Mouse (Mus musculus): ENCODE results near the gene Lemd2. TPM values are rescaled to one million over a fixed set of nuclear protein-coding genes. Genes with fewer than 3 reads are reported as not detected.
A peak's percentile ranks its signal among the peaks of the same experiment; 100 is the strongest.

Lemd2 gene
- polyA plus RNA-seq, 1 experiment from 2014 or later: 9.6 TPM

DNA sequence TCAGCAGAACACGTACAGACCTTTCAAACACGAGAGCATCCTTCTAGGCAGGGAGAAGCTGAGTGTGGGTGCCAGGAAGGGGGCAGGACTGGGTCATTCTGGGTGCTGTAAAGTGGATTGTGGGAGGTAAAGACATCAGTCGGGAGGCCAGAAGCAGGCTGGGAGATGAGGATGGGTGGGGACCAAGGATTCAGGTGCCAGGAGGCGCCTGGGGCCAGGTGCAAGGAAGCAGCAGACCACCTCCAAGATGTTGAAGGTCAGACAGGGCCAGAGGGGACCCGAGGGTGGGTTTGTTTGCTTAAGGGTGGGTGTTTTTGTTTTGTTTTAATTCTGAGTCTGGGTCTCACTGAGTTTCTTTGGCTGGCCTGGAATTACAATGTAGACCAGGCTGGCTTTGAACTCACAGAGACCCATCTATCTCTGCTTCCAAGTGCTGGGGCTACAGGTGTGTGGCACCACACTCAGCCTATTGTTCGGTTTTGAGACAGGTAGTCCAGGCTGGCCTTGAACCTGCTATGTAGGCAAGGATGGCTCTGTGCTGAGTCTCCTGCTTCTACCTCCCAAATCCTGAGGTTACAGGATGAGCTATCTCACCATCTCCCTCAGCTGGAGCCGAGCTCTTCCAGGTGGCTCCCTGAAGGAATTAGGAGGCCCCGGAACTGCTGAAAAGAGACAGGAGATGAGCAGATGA lies 26.3 kb upstream of the Lemd2 start:
- Histone ChIP-seq H3K36me3 (ENCODE audit: control insufficient read depth, insufficient read depth, low read length) (no peaks in the 10 kb centered on the region), H3K9ac (ENCODE audit: low read length) (no peak overlapping the region), H3K4me1 (replicated peaks; ENCODE audit: control insufficient read depth, insufficient read depth) (no peaks in the 10 kb centered on the region), H3K4me2 (replicated peaks; ENCODE audit: low read depth) (no peak overlapping the region), H3K27me3 (ENCODE audit: control insufficient read depth, insufficient read depth, low read length) (no peaks in the 10 kb centered on the region), H3K27ac (replicated peaks) (no peak overlapping the region), H3K4me3 (ENCODE audit: low read depth, low read length) (no peak overlapping the region), H3K9me3 (ENCODE audit: control insufficient read depth, low read length) (no peaks in the 10 kb centered on the region)
- no peak for DNase-seq (ENCODE audit: low spot score)
- 54% methylated on average over 8 of the region's 8 CpGs for WGBS
- no peak for ATAC-seq (ENCODE audit: low FRiP score, low TSS enrichment)
- no peak for TF ChIP-seq EP300 (optimal IDR thresholded peaks at IDR 0.05)
- no peak for TF ChIP-seq CTCF (IDR thresholded peaks at IDR 0.05; ENCODE audit: low read depth)

DNA sequence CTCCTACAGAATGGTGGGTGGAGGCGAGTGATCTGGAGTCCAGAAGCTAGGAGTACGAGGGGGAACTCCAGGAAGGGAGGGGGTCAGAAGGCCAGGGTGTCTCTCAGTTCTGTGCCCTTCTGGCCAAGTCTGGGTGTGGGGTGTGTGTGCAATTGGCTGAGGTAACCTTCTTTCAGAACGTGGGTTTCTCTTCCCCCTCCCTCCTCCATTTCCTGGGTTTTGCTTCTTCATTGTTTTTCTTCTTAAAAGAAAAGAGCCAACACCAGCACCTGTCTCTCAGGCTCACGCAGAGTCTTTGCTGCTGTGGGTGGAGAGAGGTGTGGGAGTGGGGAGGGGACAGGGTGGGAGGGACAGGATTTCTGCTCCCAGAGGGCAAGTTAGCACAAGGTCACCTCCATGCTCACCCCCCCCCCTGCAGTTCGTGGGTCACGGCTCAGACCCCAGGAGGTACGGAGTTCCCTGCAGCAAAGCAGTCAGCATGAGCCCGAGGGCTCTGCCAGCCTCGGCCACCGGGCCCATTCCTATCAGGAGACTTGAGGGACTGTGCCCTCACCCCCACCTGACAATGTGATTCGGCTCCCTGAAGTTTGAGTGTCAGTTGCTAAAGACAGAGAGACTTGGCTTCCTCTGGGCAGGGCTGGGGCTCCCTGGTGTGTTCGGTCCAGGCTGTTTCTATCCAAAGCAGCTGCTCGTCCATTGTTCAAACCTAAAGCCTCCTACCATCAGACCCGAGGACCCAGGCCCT lies 25.6 kb upstream of the Lemd2 start:
- 38% methylated on average over 14 of the region's 14 CpGs for WGBS
- Histone ChIP-seq H3K4me1 (replicated peaks; ENCODE audit: control insufficient read depth, insufficient read depth) (no peaks in the 10 kb centered on the region), H3K36me3 (ENCODE audit: control insufficient read depth, insufficient read depth, low read length) (no peaks in the 10 kb centered on the region), H3K9ac (ENCODE audit: low read length) (no peak overlapping the region), H3K27me3 (ENCODE audit: control insufficient read depth, insufficient read depth, low read length) (no peaks in the 10 kb centered on the region), H3K27ac (replicated peaks) (no peak overlapping the region), H3K9me3 (ENCODE audit: control insufficient read depth, low read length) (no peaks in the 10 kb centered on the region), H3K4me3 (ENCODE audit: low read depth, low read length) (no peak overlapping the region), H3K4me2 (replicated peaks; ENCODE audit: low read depth) (no peak overlapping the region)
- DNase-seq (ENCODE audit: low spot score): no peak
- no peak for ATAC-seq (ENCODE audit: low FRiP score, low TSS enrichment)
- TF ChIP-seq CTCF (IDR thresholded peaks at IDR 0.05; ENCODE audit: low read depth): no peak
- TF ChIP-seq EP300 (optimal IDR thresholded peaks at IDR 0.05): no peak

DNA sequence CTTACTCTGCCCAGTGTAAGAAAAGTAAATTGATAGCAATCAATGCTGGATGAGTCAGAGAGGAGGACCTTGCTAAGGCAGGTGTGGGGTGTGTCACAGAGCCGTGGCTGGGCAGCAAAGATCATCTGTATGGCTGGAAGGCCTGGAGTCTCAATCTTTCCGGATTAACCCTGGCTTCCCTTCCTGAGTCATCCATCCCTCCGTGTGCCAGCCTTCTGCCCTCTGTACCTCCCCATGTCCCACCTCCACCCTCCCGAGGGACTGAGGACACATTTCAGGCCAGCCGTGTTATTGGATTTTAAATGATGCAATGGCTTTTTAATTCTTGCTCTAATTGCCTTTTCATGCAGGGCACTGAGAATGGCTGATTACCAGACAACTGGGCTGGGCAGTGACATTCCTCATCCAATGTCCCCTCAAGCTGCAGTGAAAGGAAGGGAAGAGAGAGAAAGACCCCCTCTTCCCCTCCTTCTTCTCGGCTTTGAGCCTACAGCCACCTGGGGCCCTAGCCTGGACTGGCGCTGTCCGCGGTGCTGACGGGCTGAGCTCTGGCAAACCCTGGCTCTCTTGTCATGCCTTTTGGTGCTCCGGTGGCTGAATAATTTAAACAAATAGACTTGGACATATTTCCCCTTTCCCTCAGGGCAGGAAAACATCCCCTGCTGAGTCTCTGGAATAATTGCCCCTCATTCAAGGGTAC lies 24.1 kb upstream of the Lemd2 start:
- H3K27me3 ChIP-seq (ENCODE audit: control insufficient read depth, insufficient read depth, low read length): no peaks in the 10 kb centered on the region
- peak; percentile 73 for DNase-seq (ENCODE audit: low spot score)
- WGBS: 23% methylated on average over 11 of the region's 11 CpGs

DNA sequence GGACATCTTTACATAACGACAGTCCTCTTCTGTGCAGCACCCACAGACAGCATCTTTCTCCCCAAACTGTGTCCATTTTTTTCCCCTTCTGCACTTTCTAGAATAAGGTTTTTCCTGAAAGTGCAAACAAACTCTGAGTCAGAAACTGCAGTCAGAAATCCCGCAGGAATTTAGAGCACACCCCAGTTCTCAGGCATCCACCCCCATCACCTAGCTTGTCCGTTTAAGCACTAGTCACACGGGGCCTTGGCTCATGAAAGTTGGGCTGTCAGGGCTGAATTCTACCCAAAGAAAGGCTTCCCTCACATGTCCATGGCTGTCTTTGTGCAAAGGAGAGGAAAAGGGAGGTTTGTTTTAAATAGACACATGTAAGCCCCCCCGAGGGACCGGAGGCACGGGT lies 23.0 kb upstream of the Lemd2 start:
- Histone ChIP-seq H3K9me3 (ENCODE audit: control insufficient read depth, low read length) (no peaks in the 10 kb centered on the region), H3K4me1 (replicated peaks; ENCODE audit: control insufficient read depth, insufficient read depth) (no peaks in the 10 kb centered on the region), H3K27ac (replicated peaks) (no peak overlapping the region), H3K36me3 (ENCODE audit: control insufficient read depth, insufficient read depth, low read length) (no peaks in the 10 kb centered on the region), H3K4me3 (ENCODE audit: low read depth, low read length) (no peak overlapping the region), H3K4me2 (replicated peaks; ENCODE audit: low read depth) (no peak overlapping the region), H3K27me3 (ENCODE audit: control insufficient read depth, insufficient read depth, low read length) (no peaks in the 10 kb centered on the region), H3K9ac (ENCODE audit: low read length) (no peak overlapping the region)
- WGBS: 65% methylated on average over 7 of the region's 7 CpGs
- DNase-seq (ENCODE audit: low spot score): no peak
- ATAC-seq (ENCODE audit: low FRiP score, low TSS enrichment): no peak
- TF ChIP-seq CTCF (IDR thresholded peaks at IDR 0.05; ENCODE audit: low read depth): no peak
- TF ChIP-seq EP300 (optimal IDR thresholded peaks at IDR 0.05): no peak

More for the DNA sequence above, 24.1 kb upstream of the Lemd2 start:
- H3K4me1 ChIP-seq (replicated peaks; ENCODE audit: control insufficient read depth, insufficient read depth): no peaks in the 10 kb centered on the region
- no peaks in the 10 kb centered on the region for H3K36me3 ChIP-seq (ENCODE audit: control insufficient read depth, insufficient read depth, low read length)
- no peak overlapping the region for H3K4me2 ChIP-seq (replicated peaks; ENCODE audit: low read depth)
- H3K4me3 ChIP-seq (ENCODE audit: low read depth, low read length): no peak overlapping the region
- TF ChIP-seq EP300 (optimal IDR thresholded peaks at IDR 0.05): no peak
- no peak for TF ChIP-seq CTCF (IDR thresholded peaks at IDR 0.05; ENCODE audit: low read depth)
- no peak overlapping the region for H3K27ac ChIP-seq (replicated peaks)
- H3K9ac ChIP-seq (ENCODE audit: low read length): no peak overlapping the region
- H3K9me3 ChIP-seq (ENCODE audit: control insufficient read depth, low read length): no peaks in the 10 kb centered on the region
- no peak for ATAC-seq (ENCODE audit: low FRiP score, low TSS enrichment)

DNA sequence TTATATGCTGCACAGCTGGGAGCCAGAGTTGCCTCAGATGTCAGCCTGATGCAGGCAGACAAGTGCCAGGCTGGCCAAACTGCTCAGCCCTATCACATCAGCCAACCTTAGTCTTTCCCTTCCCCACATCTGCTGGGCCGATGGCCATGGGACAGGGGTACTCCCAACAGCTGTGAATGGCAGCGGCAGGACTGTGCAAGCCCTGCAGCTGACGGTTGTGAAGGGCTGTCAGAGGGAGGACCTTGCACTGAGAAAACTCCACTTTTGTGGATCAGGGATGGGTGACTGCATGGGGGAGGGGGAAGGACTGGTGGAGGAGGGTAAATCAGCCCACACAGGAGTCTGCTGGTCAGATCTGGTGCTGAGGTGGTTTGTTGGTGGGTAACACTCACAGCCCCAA lies 22.4 kb upstream of the Lemd2 start:
- no peak for TF ChIP-seq EP300 (optimal IDR thresholded peaks at IDR 0.05)
- no peak for TF ChIP-seq CTCF (IDR thresholded peaks at IDR 0.05; ENCODE audit: low read depth)

More for the DNA sequence above, 22.4 kb upstream of the Lemd2 start:
- Histone ChIP-seq H3K4me1 (replicated peaks; ENCODE audit: control insufficient read depth, insufficient read depth) (no peaks in the 10 kb centered on the region), H3K27me3 (ENCODE audit: control insufficient read depth, insufficient read depth, low read length) (no peaks in the 10 kb centered on the region), H3K9me3 (ENCODE audit: control insufficient read depth, low read length) (no peaks in the 10 kb centered on the region), H3K9ac (ENCODE audit: low read length) (no peak overlapping the region), H3K27ac (replicated peaks) (no peak overlapping the region), H3K4me2 (replicated peaks; ENCODE audit: low read depth) (no peak overlapping the region), H3K4me3 (ENCODE audit: low read depth, low read length) (no peak overlapping the region), H3K36me3 (ENCODE audit: control insufficient read depth, insufficient read depth, low read length) (no peaks in the 10 kb centered on the region)
- ATAC-seq (ENCODE audit: low FRiP score, low TSS enrichment): no peak
- WGBS: 41% methylated on average over 3 of the region's 3 CpGs
- no peak for DNase-seq (ENCODE audit: low spot score)
